Mouse (Mus musculus) MEL (cell line): ENCODE measurements at regions not wholly inside any gene's neighbourhood (a gene's known extent, or its start where the extent isn't known, plus 50 kb on each side); places are given as distances from the start of the nearest gene placed in this dataset.

Experiments
- DNase-seq: peaks from one replicate; pipeline ENCODE4 v3.0.0; 2011; ENCODE audit warnings: low read depth, low spot score
- H3K27ac ChIP-seq: 2 replicates; pipeline ENCODE4 v1.5.1; 2012; ENCODE audit warnings: low read depth, mild to moderate bottlenecking, control low read depth, low read length, moderate library complexity; ENCODE audit not compliant: control insufficient read depth
- H3K27me3 ChIP-seq, 2 experiments: fragments of 150-350 bp in 1 of 2; sonication (generic) in 1 of 2; 2 replicates each; pipeline ENCODE4 v1.6.1; 2012; ENCODE audit warnings: low read length in 2 of 2, mild to moderate bottlenecking in 2 of 2, improper control_type of control experiment in 1 of 2, moderate library complexity in 1 of 2; ENCODE audit not compliant: insufficient read depth in 2 of 2, control insufficient read depth in 1 of 2
- H3K36me3 ChIP-seq, 2 experiments: 2 replicates each; pipeline ENCODE4 v1.6.1; 2012 to 2014; ENCODE audit warnings: low read length in 2 of 2, improper control_type of control experiment in 1 of 2, inconsistent platforms in 1 of 2, mild to moderate bottlenecking in 1 of 2; ENCODE audit not compliant: insufficient read depth in 2 of 2, control insufficient read depth in 1 of 2
- H3K4me1 ChIP-seq, 2 experiments: fragments of 150-350 bp in 1 of 2; sonication (generic) in 1 of 2; 2 replicates each; pipeline ENCODE4 v1.6.1; 2012; ENCODE audit warnings: low read length in 2 of 2, improper control_type of control experiment in 1 of 2, mild to moderate bottlenecking in 1 of 2; ENCODE audit not compliant: insufficient read depth in 2 of 2, control insufficient read depth in 1 of 2
- H3K4me3 ChIP-seq, 2 experiments: fragments of 150-350 bp in 1 of 2; sonication (generic) in 1 of 2; 2 replicates each; pipeline ENCODE4 v1.5.1; 2012; ENCODE audit warnings: low read depth in 2 of 2, low read length in 2 of 2, mild to moderate bottlenecking in 2 of 2, moderate library complexity in 2 of 2, control low read depth in 1 of 2, improper control_type of control experiment in 1 of 2; ENCODE audit not compliant: control insufficient read depth in 1 of 2, insufficient read depth in 1 of 2
- H3K79me2 ChIP-seq: 2 replicates; pipeline ENCODE4 v1.6.1; 2012; ENCODE audit warnings: mild to moderate bottlenecking, low read length, moderate library complexity; ENCODE audit not compliant: control insufficient read depth, poor library complexity, insufficient read depth
- H3K9ac ChIP-seq: 2 replicates; pipeline ENCODE4 v1.6.1; 2012; ENCODE audit warnings: low read depth, mild to moderate bottlenecking, control low read depth, low read length, moderate library complexity; ENCODE audit not compliant: control insufficient read depth, poor library complexity, severe bottlenecking
- H3K9me3 ChIP-seq: fragments of 150-350 bp; sonication (generic); replicated peaks from 2 replicates; pipeline ENCODE4 v1.6.1; 2012; ENCODE audit warnings: mild to moderate bottlenecking, low read length, improper control_type of control experiment, moderate library complexity; ENCODE audit not compliant: insufficient read depth
- BHLHE40 ChIP-seq: IDR thresholded peaks from 2 replicates; pipeline ENCODE4 v1.6.1; 2012; ENCODE audit warnings: low read depth, mild to moderate bottlenecking, inconsistent platforms, low read length, improper control_type of control experiment, borderline replicate concordance
- CHD1 ChIP-seq: IDR thresholded peaks from 2 replicates; pipeline ENCODE4 v1.6.1; 2012; ENCODE audit warnings: low read depth, mild to moderate bottlenecking, inconsistent platforms, low read length, improper control_type of control experiment
- CHD2 ChIP-seq: IDR thresholded peaks from 2 replicates; pipeline ENCODE4 v1.6.1; 2011; ENCODE audit warnings: low read length, improper control_type of control experiment
- E2F4 ChIP-seq: IDR thresholded peaks from 2 replicates; pipeline ENCODE4 v1.6.1; 2011; ENCODE audit warnings: low read depth, low read length, improper control_type of control experiment, borderline replicate concordance
- ELF1 ChIP-seq: IDR thresholded peaks from 2 replicates; pipeline ENCODE4 v1.6.1; 2014; ENCODE audit warnings: low read depth, mild to moderate bottlenecking, inconsistent platforms, low read length, improper control_type of control experiment, moderate library complexity
- EP300 ChIP-seq, 2 experiments: IDR thresholded peaks; 2 replicates each; pipeline ENCODE4 v1.6.1; 2011; ENCODE audit warnings: improper control_type of control experiment in 2 of 2, low read length in 2 of 2, low read depth in 1 of 2, mild to moderate bottlenecking in 1 of 2
- ETS1 ChIP-seq: IDR thresholded peaks from 2 replicates; pipeline ENCODE4 v1.6.1; 2012; ENCODE audit warnings: low read depth, mild to moderate bottlenecking, inconsistent platforms, low read length, improper control_type of control experiment, moderate library complexity
- GATA1 ChIP-seq: IDR thresholded peaks from 2 replicates; pipeline ENCODE4 v1.6.1; 2011; ENCODE audit warnings: low read depth, low read length, improper control_type of control experiment
- JUND ChIP-seq: IDR thresholded peaks from 2 replicates; pipeline ENCODE4 v1.6.1; 2011; ENCODE audit warnings: low read depth, mild to moderate bottlenecking, improper control_type of control experiment, low read length
- MXI1 ChIP-seq: IDR thresholded peaks from 2 replicates; pipeline ENCODE4 v1.6.1; 2011; ENCODE audit warnings: mild to moderate bottlenecking, low read depth, low read length, improper control_type of control experiment
- MYB ChIP-seq: IDR thresholded peaks from 2 replicates; pipeline ENCODE4 v1.6.1; 2011; ENCODE audit warnings: mild to moderate bottlenecking, low read depth, low read length, improper control_type of control experiment
- MYC ChIP-seq: IDR thresholded peaks from 2 replicates; pipeline ENCODE4 v1.6.1; 2011; ENCODE audit warnings: low read depth, mild to moderate bottlenecking, low read length, improper control_type of control experiment, moderate library complexity
- NRF1 ChIP-seq: IDR thresholded peaks from 2 replicates; pipeline ENCODE4 v1.6.1; 2014; ENCODE audit warnings: low read depth, mild to moderate bottlenecking, inconsistent platforms, low read length, improper control_type of control experiment, moderate library complexity; ENCODE audit not compliant: poor library complexity, insufficient read depth, severe bottlenecking
- POLR2A ChIP-seq, 2 experiments: IDR thresholded peaks; 2 replicates each; pipeline ENCODE4 v1.6.1; 2011 to 2012; ENCODE audit warnings: low read length in 2 of 2, mild to moderate bottlenecking in 2 of 2, control low read depth in 1 of 2, improper control_type of control experiment in 1 of 2, low read depth in 1 of 2, moderate library complexity in 1 of 2; ENCODE audit not compliant: control insufficient read depth in 1 of 2, insufficient read depth in 1 of 2, poor library complexity in 1 of 2
- POLR2AphosphoS5 ChIP-seq: IDR thresholded peaks from 2 replicates; pipeline ENCODE4 v1.6.1; 2012; ENCODE audit warnings: low read depth, borderline replicate concordance, mild to moderate bottlenecking, inconsistent platforms, low read length, moderate library complexity, mixed read lengths
- RAD21 ChIP-seq: IDR thresholded peaks from 2 replicates; pipeline ENCODE4 v1.6.1; 2011; ENCODE audit warnings: mild to moderate bottlenecking, low read depth, low read length, improper control_type of control experiment
- RCOR1 ChIP-seq: IDR thresholded peaks from 2 replicates; pipeline ENCODE4 v1.6.1; 2012; ENCODE audit warnings: low read depth, mild to moderate bottlenecking, inconsistent platforms, low read length, improper control_type of control experiment
- SIN3A ChIP-seq: IDR thresholded peaks from 2 replicates; pipeline ENCODE4 v1.6.1; 2012; ENCODE audit warnings: low read length, improper control_type of control experiment, inconsistent platforms
- USF1 ChIP-seq: IDR thresholded peaks from 2 replicates; pipeline ENCODE4 v1.6.1; 2014; ENCODE audit warnings: low read depth, mild to moderate bottlenecking, inconsistent platforms, low read length, improper control_type of control experiment, moderate library complexity
- USF2 ChIP-seq, 2 experiments: IDR thresholded peaks; 2 replicates each; pipeline ENCODE4 v1.6.1; 2011 to 2012; ENCODE audit warnings: improper control_type of control experiment in 2 of 2, low read length in 2 of 2, borderline replicate concordance in 1 of 2, inconsistent platforms in 1 of 2, low read depth in 1 of 2, mild to moderate bottlenecking in 1 of 2; ENCODE audit not compliant: insufficient read depth in 1 of 2
- ZC3H11A ChIP-seq: IDR thresholded peaks from 2 replicates; pipeline ENCODE4 v1.6.1; 2012; ENCODE audit warnings: low read depth, mild to moderate bottlenecking, inconsistent platforms, low read length, improper control_type of control experiment
- ZKSCAN1 ChIP-seq: IDR thresholded peaks from 2 replicates; pipeline ENCODE4 v1.6.1; 2012; ENCODE audit warnings: low read depth, mild to moderate bottlenecking, inconsistent platforms, low read length, improper control_type of control experiment, moderate library complexity
- ZMIZ1 ChIP-seq: IDR thresholded peaks from 2 replicates; pipeline ENCODE4 v1.6.1; 2012; ENCODE audit warnings: low read depth, mild to moderate bottlenecking, inconsistent platforms, low read length, improper control_type of control experiment, moderate library complexity

GRCm38 (mm10) chr8:80328676-80329075 is 164.9 kb upstream of the Gypa start:
- TF ChIP-seq POLR2A (IDR thresholded peaks at IDR 0.05; ENCODE audit: control insufficient read depth in 1 of 2, insufficient read depth in 1 of 2, low read depth in 1 of 2, low read length in 2 of 2, poor library complexity in 1 of 2): no peak
- TF ChIP-seq GATA1: no peak
- H3K27ac ChIP-seq: no peak overlapping the region
- no peaks in the 10 kb centered on the region for H3K36me3 ChIP-seq
- H3K79me2 ChIP-seq: no peaks in the 10 kb centered on the region
- no peak overlapping the region for H3K4me3 ChIP-seq
- H3K9ac ChIP-seq: no peak overlapping the region
- H3K4me1 ChIP-seq: no peaks in the 10 kb centered on the region
- no peaks in the 10 kb centered on the region for H3K9me3 ChIP-seq
- DNase-seq: no peak
- H3K27me3 ChIP-seq: no peaks in the 10 kb centered on the region; a peak in 1 of 4 replicates

GRCm38 (mm10) chr8:80325859-80326258 is 167.7 kb upstream of the Gypa start:
- no peaks in the 10 kb centered on the region for H3K79me2 ChIP-seq
- no peaks in the 10 kb centered on the region for H3K9me3 ChIP-seq
- H3K27ac ChIP-seq: no peak overlapping the region
- DNase-seq: no peak
- H3K9ac ChIP-seq: no peak overlapping the region
- H3K36me3 ChIP-seq: no peaks in the 10 kb centered on the region
- no peak overlapping the region for H3K4me3 ChIP-seq
- H3K4me1 ChIP-seq: no peaks in the 10 kb centered on the region
- H3K27me3 ChIP-seq: no peaks in the 10 kb centered on the region; a peak in 2 of 4 replicates
- TF ChIP-seq NRF1 (no peak), ZKSCAN1 (no peak), MYC (no peak), RAD21 (no peak), RCOR1 (no peak), POLR2AphosphoS5 (no peak), SIN3A (no peak), ETS1 (no peak), CHD2 (no peak), E2F4 (no peak), POLR2A (IDR thresholded peaks at IDR 0.05; ENCODE audit: control insufficient read depth in 1 of 2, insufficient read depth in 1 of 2, low read depth in 1 of 2, low read length in 2 of 2, poor library complexity in 1 of 2) (no peak), BHLHE40 (no peak), ELF1 (no peak), MYB (no peak), USF1 (no peak), MXI1 (no peak)

GRCm38 (mm10) chr8:80325132-80325531 is 168.4 kb upstream of the Gypa start:
- Histone ChIP-seq H3K27me3 (no peaks in the 10 kb centered on the region; a peak in 2 of 4 replicates), H3K9me3 (no peaks in the 10 kb centered on the region), H3K4me3 (no peak overlapping the region)
- TF ChIP-seq CHD1: no peak
- TF ChIP-seq ZMIZ1: no peak
- TF ChIP-seq ZC3H11A: no peak
- TF ChIP-seq USF2 (IDR thresholded peaks at IDR 0.05; ENCODE audit: borderline replicate concordance in 1 of 2, insufficient read depth in 1 of 2, low read depth in 1 of 2, low read length in 2 of 2): no peak
- TF ChIP-seq EP300 (IDR thresholded peaks at IDR 0.05; ENCODE audit: low read depth in 1 of 2, low read length in 2 of 2): no peak
- TF ChIP-seq RCOR1: no peak
- no peak for TF ChIP-seq JUND
- no peak for TF ChIP-seq E2F4
- TF ChIP-seq POLR2A (IDR thresholded peaks at IDR 0.05; ENCODE audit: control insufficient read depth in 1 of 2, insufficient read depth in 1 of 2, low read depth in 1 of 2, low read length in 2 of 2, poor library complexity in 1 of 2): no peak
- TF ChIP-seq, all 39 proteins: peak for 0
- Histone ChIP-seq H3K9ac (no peak overlapping the region), H3K27ac (no peak overlapping the region), H3K4me1 (no peaks in the 10 kb centered on the region), H3K36me3 (no peaks in the 10 kb centered on the region), H3K79me2 (no peaks in the 10 kb centered on the region)
- no peak for DNase-seq
